Mouse (Mus musculus): Measurements from ENCODE around the gene Guca1a.
A peak's percentile ranks its signal among the peaks of the same experiment; 100 is the strongest.
"Not testable (repeated sequence)": the region's sequence is repeated elsewhere in the genome, so short reads cannot be mapped to it uniquely, and the experiment has no call there.

Gene Guca1a

DNA sequence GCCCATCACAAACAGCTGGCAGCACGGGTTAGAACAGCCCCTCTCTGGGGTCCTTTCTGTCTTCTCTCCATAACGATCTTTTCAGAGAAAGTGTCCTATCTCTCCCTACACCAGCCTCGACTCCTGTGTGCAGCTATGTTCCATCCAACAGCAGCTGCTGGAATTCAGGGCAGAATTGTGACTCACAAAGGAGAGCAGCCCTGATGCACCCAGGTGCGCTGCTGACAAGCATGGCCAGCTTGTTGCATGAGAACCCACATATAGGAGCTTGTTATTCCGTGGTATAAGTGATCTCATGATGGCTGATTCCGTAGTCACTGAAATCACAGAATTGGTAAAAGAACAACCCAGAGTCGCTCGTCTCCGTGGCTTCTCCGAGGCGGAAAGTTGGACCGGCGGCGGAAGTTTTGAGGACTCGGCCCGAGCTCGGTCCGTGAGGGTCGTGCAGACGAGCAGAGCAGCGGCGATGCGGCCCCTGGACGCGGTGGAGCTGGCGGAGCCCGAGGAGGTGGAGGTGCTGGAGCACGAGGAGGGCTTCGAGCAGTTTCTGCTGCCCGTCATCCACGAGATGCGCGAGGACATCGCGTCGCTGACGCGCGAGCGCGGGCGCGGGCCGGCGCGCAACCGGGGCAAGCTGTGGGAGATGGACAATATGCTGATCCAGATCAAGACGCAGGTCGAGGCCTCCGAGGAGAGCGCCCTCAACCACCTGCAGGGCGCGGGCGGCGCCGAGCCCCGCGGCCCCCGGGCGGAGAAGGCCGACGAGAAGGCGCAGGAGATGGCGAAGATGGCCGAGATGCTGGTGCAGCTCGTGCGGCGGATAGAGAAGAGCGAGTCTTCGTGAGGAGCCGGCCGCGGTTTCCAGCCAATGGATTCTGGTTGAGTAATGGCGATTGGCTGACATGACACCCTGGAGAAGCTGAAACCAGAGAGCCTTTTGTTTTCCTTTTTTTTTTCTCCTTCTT lies 9.8 kb upstream of the Guca1a start:
- not testable (repeated sequence) for DNase-seq (ENCODE audit: low spot score)

DNA sequence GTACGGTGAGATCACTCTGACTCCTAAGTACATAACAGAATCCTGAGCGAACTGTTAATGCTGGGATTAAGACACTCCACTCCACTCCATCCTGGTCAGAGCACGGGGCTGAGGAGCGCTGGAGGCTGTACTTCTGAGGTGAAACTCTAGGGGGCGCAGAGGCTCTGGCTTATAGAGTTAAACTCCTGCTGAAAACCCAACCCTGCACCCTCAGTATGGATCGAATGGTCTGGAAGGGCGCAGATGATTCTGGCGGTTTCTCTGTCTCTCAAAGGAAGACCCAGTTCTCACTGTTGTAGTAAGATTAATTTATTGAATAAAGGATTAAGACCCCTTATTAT lies 8.1 kb upstream of the Guca1a start:
- DNase-seq (ENCODE audit: low spot score), result peak; percentile 49

DNA sequence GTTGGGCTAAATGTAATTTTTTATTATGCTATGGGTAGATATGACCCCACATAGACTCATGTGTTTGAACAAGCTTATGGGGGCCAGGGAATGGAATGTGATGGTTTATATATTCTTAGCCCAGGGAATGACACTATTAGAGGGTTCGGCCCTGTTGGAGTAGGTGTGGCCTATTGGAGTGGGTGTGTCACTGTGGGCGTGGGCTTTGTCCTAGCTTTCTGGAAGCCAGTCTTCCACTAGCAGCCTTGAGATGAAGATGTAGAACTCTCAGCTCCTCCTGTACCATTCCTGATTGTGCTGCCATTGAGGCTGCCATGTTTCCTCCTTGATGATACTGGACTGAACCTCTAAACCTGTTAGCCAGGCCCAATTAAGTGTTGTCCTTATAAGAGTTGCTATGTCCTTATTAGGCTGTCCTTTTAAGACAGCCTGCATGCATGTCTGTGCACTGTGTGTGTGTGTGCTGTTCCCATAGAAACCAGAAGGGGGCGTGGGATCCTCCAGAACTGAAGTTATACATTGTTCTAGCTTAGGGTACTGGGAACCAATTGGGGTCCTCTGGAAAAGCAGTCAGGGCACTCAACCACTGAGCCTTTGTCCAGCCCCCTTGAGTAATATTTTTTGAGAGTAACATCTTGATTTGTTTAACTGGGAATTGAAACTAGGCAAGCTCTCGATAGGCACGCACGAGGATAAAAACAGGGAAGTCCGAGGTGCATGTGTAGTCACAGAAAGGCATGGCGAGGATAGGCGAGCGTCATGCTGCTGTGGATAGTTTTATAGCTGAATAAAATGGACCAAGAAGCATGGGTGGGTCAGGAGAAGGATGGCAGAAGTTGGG lies 7.6 kb upstream of the Guca1a start:
- DNase-seq (ENCODE audit: low spot score), result no peak

DNA sequence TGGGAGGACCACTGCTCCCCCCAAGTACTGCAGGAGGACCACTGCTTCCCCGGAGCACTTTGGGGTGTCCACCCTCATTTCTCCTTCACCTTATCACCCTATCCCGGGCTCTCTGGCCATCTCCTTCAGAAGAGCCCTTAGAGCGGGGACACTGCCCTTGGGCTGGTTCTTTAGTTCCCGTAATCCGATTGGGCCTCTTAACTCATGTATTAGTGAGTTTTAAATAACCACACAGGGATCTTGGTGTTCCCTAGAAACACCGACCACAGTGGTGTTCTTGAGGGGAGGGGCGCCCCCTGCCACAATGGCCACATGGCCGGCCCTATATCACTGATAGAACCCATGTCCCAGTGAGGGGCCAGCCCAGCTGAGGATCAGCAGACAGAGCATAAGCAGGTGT lies 1.3 kb downstream of the Guca1a start:
- no peak for DNase-seq (ENCODE audit: low spot score)

DNA sequence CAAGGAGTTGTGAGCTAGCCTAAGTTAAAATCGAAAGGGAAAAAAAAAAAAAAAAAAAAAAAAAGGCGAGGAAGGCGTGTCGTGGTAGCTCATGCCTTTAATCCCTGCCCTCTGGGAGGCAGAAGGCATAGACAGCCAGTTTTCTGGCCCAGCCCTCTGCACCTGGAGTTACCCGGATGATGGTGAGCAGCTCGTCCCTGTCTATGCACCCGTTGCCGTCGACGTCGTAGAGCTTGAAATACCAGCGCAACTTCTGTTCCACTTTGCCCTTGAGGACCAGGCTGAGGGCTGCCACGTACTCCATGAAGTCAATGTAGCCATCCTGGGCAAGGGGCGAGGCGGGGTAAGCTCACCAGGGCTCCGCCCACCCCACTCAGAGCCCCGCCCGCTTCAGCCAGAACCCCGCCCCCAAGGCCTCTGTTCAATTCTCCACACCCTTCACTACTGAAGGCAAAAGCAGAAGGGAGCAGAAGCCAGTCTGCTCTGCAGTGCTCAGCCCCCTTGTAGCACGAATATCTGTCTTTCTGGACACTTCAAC lies 4.9 kb downstream of the Guca1a start:
- DNase-seq (ENCODE audit: low spot score), result peak; percentile 27

DNA sequence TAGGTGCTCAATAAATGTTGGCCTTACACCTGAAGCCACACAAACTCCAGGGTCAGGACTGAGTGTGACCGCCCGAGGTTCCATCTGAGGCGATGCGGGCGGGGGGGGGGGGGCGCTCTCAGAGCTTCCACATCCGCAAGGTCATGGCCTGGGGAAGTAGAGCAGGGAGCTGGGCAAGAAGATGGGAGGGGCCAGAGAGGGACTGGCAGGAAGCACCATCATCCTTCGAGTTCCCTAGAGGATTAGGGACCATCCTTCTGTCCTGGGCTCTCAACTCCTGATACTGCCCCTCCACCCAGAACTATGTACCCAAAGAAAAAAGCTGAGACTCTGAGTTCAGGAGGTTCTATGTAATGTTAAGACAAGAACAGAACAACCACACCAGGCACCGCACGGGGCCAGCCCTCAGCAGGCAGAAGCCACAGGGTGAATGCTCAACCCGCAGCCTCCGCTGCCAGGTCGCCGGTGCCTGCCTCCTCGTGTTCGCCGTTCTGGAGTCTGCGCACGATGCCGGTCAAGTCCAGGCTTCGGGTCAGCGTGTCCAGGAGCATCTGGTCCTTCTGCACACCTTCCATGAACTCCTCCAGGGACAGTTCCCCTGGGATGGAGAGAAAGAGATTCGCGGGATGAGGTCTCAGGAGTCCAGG lies 6.0 kb downstream of the Guca1a start:
- DNase-seq (ENCODE audit: low spot score), result no peak

DNA sequence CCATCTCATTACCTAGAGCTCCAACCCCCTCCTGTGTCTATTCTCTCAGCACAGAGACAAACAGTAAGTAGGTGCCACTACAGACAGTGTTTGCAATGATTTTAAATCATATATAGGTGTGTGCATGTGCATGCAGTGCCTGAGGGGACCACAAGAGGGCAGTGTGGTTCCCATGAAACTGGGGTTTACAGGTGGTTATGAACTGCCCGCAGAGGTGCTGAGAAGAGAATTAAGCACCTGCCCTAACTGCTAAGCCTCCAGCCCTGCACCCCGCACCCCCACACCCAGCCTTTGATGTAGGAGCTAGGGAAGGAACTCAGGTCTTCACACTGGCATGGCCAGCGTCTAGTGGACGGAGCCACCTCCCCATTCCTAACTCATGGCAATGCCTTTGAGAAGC lies 13.7 kb downstream of the Guca1a start:
- DNase-seq (ENCODE audit: low spot score), result peak; percentile 28

DNA sequence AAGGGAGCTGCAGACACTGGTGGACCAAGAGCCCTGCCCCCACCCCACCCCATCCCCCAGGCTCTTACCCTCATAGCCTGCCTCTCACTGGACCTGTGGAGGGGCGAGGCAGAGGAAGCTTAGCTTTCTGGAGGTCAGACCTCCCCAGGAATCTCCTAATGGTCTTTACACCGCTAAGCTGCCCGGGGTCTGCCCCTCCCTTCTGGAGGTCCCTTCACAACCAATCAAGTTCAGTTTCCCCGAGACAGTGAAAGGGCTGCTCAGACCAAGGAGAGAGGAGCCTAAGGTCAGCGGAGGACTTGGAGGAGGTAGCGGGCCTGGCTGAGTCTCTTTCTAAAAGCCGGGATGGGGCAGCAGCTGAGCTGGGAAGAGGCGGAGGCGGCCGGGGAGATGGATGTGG lies 15.2 kb downstream of the Guca1a start, which contains the start of gene Guca1b:
Guca1b (plus strand) TSS at position 249 of the 400 bp plus-strand sequence.
- no peak for DNase-seq (ENCODE audit: low spot score)

DNA sequence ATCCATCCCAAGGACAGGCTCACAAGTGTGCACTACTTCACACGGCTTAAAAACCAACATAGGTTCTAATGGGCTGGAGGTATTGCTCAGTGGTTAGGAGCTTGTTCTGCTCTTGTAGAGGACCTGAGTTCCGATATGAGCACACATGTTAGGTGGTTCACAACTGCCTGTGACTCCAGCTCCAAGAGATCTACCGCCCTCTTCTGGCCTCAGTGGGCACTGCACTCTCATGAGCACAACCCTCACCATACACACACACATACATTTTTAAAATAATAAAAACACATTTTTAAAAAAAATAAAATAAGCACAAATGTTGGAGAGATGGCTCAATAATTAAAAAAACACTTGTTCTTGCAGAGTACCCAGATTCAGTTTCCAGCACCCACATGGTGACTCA lies 16.3 kb downstream of the Guca1a start:
- DNase-seq (ENCODE audit: low spot score), result no peak

DNA sequence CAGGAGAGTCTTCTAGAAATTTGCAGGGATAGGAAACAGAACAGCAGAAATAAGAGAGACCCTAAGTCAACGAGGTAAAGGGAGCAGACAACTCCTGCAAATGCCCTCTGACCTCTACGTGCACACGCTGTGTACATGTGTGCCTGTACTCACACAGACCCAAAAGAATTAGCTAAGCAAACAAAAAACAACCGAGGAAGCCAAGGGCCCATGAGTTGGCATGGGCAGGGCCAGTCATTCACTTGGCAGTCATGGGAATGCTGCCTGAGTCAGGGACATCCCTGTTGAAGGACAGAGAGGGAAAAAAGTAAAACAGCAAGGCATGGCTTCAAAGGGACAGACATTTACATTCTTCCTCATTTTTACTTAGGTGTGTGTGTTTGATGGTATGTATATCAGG lies 17.1 kb downstream of the Guca1a start:
- DNase-seq (ENCODE audit: low spot score), result no peak

DNA sequence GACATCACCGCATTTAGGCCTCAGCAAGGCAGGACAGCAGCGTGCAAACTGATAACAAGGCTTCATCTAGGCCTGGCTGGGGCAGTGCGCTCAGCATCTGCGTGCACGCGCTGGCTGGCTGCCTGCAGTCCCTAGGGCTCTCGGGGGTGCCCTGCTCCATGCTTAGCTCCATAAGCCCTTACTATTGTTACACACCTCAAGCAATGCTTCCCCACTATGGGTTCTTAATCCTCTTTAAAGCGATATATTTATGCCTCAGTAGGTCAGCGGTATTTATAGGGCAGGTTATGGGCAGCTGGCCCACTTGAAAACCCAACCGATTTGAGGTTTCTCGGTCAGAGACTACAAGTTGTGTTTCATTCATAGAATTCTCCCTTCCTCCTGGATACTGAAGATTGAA lies 18.5 kb downstream of the Guca1a start:
- no peak for DNase-seq (ENCODE audit: low spot score)

DNA sequence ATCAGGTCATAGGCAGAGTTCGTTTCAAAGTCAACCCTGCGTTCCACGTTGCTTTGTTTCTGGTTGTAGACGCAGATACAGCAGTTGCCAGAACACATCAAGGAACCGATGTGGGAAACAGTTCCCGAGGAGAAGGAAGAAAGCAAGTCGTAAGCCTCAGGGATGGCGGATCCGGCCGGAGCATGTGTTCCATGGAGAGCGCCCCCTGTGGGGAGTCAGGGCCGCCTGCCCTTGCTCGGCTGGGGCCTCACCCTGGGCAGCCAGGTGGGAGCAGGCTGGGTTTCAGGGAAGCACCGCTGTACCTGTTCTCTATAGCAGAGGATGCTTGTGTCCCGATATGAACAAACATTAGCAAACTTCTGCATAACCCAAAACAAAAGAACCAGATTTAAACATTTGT lies 22.3 kb downstream of the Guca1a start:
- DNase-seq (ENCODE audit: low spot score), result no peak

DNA sequence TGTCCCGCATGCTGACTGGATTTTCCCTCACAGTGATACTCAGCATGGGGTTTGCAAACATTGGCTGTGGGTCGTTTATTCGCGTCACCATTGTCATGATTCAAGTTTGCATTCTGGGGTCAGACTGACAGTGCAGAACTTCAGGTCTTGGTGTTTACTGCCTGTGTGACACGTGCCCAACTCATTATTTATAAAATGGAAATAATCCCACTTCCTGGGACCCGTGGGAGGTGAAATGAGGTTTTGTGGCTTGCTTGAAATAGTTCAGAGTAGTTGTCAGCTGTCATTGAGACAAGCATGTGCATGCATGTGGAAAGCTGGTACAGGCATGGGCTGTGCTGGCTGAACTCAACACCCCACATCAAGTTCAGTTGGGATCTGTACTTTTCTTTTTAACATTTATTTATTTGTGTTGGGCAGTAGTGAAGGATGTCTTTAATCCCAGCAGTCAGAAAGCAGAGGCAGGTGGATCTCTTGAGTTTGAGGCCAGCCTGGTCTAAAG lies 23.6 kb downstream of the Guca1a start:
- no peak for DNase-seq (ENCODE audit: low spot score)

DNA sequence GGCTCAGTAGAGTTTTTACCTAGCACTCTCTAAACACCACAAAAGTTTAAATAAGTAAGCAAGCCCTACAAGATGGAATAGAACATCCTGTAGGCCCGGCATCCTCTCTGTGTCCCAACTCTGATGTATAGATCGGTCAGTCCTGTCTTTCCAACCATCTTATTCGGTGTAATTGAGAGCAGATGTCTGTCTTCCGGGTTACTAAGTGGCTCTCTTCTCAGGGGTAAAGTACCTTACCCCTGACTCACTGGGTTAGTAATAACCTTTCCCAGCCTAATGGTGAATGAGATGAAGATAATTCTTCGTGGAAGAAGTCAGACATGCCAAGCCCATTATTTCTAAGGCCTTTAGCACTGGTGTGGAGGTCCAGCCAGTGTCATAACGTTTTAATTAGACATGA lies 26.4 kb downstream of the Guca1a start:
- no peak for DNase-seq (ENCODE audit: low spot score)

DNA sequence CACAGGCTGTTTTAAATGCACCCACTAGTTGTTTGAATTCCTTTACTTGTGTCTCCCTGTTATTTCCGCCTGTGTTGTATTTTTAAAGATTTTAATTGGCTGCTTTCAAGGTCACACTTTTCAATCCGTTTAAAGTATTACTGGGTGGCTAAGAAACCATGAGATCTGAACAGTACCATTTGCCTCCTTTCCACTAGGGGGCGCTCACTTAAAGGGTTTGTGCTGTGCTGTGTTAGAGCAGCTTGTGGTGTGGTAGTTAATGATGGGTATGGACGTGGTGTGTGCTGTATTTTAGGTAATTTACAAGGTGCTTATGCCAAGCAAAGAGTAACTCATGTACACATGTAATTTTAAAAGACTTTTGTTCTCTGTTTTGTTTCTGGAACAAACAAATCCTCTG lies 28.9 kb downstream of the Guca1a start:
- peak; percentile 79 for DNase-seq (ENCODE audit: low spot score)

DNA sequence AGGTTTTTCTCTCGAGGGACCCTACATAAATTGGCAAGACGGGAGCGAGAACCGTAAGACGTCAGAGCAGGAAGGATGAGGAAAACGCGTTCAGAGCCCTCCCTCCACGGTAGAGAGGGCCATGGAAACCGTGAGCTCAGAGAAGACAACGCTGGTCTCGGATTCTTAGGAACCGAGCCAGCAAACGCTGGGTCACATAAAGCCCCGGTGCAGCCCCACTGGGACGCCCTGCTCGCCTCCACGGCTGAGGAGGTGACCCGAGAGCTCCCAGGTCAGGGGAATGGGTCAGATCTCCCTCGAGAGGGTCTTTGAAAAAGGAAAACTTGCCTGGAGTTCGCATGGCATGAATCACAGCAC lies 31.3 kb downstream of the Guca1a start:
- no peak for DNase-seq (ENCODE audit: low spot score)

DNA sequence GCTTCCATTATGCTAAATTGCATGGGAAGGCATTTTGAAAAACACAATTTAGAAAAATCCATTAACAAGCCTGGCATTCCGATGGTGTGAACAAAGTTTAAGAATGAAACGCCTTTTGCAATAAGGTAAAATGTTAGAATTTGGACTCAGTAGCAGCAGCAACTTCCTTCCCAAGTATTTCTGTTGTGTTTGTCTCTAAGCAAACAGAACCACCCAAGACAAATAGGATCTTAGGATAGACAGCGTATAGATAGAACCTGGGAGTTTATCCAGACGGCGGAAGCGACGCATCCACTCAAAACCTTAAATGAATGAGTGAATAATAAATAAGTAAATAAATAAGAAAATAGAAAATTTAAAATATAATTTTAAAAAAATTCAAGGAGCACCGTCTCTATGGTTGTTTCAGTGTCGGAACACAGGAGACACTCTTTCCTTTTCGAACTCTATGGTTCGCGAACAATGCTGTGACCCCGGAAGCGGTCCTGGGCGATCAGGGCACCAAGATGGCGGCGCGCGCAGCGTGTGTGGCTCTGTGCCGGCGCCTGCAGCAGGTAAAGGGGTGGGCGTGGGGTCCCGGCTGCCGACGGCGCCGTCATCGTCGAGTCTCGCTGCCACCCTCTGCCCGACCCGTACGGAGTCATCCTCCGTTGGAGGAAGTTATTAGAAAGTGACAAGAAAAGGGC lies 31.8 kb downstream of the Guca1a start, which contains the start of gene Mrps10:
Mrps10 (plus strand) TSS at position 487 of the 686 bp plus-strand sequence.
- DNase-seq (ENCODE audit: low spot score), result peak; percentile 90

DNA sequence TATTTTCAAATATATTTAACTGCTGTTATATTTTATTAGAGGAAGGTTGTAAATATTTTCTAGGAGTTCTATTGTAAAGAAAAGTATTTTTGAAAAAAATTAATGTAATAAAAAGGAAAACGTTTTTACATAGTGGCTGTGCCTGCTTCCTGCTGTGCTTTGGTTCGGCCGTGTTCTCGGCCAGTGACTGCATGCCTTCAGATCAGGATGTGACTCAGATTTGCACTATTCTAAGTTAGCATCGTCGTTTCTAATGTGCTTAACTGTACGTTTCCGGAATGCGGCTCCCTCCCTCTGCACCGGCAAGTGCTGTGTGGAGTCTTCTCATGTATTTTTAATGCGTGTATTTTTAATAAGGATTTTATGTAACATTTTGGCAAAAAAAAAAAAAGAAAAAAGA lies 39.0 kb downstream of the Guca1a start:
- no peak for DNase-seq (ENCODE audit: low spot score)

DNA sequence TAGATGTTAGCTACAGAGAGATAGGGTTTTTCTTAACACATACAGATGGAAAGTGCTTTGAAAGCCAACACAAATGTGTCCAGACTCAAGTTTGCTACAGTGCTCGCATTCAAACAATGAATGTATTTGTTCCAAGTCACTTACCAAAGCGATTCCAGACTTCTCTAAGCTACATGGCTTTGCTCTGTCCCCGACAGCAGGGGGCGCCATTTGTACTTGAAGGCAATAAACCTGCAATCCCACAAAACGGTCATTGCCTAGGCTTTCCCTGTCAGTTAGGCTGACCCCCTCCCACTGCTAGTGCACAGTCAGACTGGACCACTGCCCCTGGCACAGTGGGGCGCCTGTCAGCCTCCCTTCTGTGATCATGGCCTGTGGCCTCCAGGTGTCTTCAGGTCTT lies 40.4 kb downstream of the Guca1a start:
- peak; percentile 33 for DNase-seq (ENCODE audit: low spot score)

DNA sequence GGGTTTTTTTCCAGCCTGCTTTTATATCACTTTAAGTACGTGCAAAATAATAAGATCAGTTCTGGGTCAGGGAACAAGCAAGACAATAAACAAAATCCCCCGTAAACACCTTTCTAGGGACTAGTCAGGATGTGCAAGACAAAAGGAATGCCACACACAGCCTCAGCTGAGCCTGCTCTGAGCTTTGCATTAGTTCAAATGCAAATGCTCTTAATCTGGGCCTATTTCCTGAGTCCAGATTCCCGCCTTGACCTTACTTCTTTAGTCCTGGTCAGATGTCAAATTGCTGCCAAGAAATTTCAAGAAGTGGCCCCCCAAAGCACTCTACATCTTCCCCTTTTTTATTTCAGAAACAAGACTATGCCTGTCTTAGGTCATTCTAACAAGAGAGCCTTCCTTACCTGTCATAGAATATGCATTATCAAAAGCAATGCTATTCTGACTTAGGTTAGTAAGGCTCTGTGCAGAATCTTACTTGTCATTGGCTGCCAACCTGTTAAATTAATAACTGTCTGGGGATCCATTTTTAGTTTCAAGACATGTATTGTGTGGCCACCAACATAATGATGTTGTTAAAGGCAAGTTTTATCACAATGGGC lies 50.6 kb downstream of the Guca1a start:
- DNase-seq (ENCODE audit: low spot score), result no peak
